Comparison of ENCODE assay signal across 14 mouse cellular contexts in the genomic region with DNA sequence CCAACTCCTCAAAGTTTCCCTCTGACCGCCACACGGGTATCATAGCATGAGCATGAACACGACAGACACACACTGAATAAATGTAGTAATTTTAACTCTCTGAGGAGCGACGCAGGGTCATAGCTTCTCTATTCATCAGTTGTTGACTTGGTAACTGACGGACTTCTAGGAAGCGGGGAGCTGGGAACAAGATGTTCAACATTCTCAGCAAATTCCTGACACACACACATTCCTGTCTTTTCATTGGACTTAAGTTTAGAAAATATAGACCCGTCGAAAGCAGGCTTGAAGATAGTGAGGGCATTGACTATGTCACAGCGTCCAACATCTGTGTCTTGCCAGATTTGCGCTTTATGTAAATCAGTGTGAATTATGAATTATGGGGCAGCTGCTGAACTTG.
"Had no signal": no experiment of that assay in that cellular context is flagged by ENCODE, and none has a peak within 500 bp of the region (broad histone marks: within the 10 kb centered on the region; RNA-seq: fewer than 3 reads in every experiment).

No protein-coding gene starts in this region.

- ATAC-seq: hindbrain, postnatal 0 days; inflammation-experienced regulatory T-cells, adult 6 months; intestine, embryonic 16.5 days; liver, embryonic 12.5 days; midbrain, embryonic 13.5 days; midbrain, embryonic 16.5 days had no signal

- H3K36me3 ChIP-seq: liver, embryonic 12.5 days; liver, embryonic 15.5 days; midbrain, embryonic 10.5 days; midbrain, embryonic 13.5 days had no signal

- H3K27ac ChIP-seq: hindbrain, embryonic 14.5 days; hindbrain, postnatal 0 days; layer of hippocampus, adult 2 months; liver, embryonic 12.5 days; liver, embryonic 15.5 days; midbrain, embryonic 10.5 days; midbrain, embryonic 13.5 days had no signal

- H3K27me3 ChIP-seq: megakaryocyte, embryonic 14.5 days had no signal

- H3K9me3 ChIP-seq: liver, embryonic 12.5 days; liver, embryonic 15.5 days; megakaryocyte, embryonic 14.5 days; midbrain, embryonic 10.5 days; midbrain, embryonic 13.5 days had no signal

- H3K4me3 ChIP-seq: layer of hippocampus, adult 2 months; liver, embryonic 12.5 days; liver, embryonic 15.5 days; megakaryocyte, embryonic 14.5 days; midbrain, embryonic 10.5 days; midbrain, embryonic 13.5 days; myocyte had no signal

- H3K4me2 ChIP-seq: hindbrain, embryonic 14.5 days; liver, embryonic 12.5 days; liver, embryonic 15.5 days; midbrain, embryonic 13.5 days had no signal

- DNase-seq: layer of hippocampus, adult 9-11 months; thymus, adult 18-20 months had no signal

- H3K9ac ChIP-seq: hindbrain, embryonic 14.5 days; liver, embryonic 12.5 days; liver, embryonic 15.5 days; midbrain, embryonic 13.5 days had no signal
